Mouse (Mus musculus): ENCODE data around the gene Pp2d1. TPM values are rescaled to one million over a fixed set of nuclear protein-coding genes. Genes with fewer than 3 reads are reported as not detected.

Pp2d1 gene
- total RNA-seq, 2 experiments from 2014 or later: not detected

DNA sequence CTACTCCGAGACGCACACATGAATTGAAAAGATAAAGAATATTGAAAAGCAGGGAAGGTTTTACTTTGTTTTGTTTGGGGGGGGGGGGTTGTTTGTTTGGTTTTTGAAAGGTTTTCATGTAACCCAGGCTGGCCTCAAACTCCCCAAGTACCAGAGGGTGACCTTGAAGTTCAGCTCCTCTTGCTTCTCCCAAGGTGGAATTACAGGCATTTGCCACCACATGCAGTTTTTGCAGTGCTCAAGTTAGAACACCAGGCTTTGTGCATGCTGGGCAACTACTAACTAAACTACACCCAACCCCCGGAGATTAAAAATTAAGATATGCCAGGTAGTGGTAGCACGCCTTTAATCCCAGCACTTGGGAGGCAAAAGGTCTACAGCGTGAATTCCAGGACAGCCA, 20.4 kb upstream of the Pp2d1 start:
- TF ChIP-seq CTCF (IDR thresholded peaks at IDR 0.05): no peak
- H3K27ac ChIP-seq: no peak overlapping the region
- intact Hi-C loops (cut with DNase I): no loop called here
- DNase-seq: no peak
- H3K4me3 ChIP-seq: no peak overlapping the region

DNA sequence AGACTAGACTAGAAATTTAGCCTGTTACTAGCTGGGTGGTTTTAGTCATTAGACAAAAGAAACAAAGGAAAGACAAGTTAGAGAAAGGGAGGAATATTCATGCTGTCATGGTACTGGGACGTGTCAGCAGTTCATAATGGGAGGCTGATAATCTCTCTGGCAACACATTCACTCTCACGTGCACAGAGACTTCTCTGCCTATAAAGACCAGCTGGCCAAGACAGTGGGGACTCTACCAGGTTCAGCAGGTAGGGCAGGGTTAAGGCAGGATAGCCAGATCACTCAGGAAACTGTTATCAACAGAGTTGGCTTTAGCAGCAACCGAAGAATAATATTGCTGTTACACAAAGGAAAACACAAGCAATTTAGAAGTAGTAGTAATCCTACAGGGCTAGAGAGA, 18.2 kb upstream of the Pp2d1 start:
- TF ChIP-seq CTCF (IDR thresholded peaks at IDR 0.05): no peak
- no peak overlapping the region for H3K4me3 ChIP-seq
- H3K27ac ChIP-seq: no peak overlapping the region
- intact Hi-C loops (cut with DNase I): no loop called here
- no peak for DNase-seq

DNA sequence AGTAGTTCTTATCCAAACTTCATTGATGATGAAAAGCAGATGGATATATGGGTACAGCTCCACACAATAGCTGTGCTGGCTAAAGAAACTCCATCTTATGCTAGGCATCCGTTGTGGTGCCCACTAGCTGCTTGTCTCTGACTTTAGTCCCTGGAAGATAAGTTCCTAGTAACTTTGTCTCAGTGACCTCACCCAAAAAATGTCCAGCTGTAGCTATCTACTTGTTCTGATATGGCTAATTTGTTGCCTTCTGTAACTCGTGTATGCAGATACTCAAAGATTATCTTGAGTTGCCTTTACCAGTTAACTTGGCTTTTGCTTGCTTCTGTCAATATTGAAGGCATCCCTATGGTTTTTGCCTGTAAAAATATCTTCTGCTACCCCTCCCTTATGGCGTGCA, 15.6 kb upstream of the Pp2d1 start:
- no peak for TF ChIP-seq CTCF (IDR thresholded peaks at IDR 0.05)
- DNase-seq: no peak
- Histone ChIP-seq H3K4me3 (no peak overlapping the region), H3K27ac (no peak overlapping the region)
- intact Hi-C loops (cut with DNase I): no loop called here

DNA sequence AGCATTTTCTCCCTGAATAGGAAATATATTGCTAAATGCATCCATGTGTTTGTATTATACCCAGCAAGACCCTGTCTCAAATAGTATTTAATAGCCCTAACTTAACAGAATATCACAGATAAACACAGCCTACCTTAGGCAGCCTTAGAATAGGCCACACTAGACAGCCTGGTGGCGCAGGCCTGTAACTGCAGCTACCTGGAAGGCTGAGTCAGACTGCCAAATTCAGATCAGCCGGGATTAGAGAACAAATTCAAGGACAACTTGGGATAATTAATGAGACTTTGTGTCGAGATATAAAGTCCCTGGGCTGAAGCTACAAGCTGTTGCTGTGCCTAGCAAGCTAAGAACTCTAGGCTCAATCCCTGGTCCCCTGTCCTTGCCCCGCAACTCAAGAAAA, 14.8 kb upstream of the Pp2d1 start:
- no peak for DNase-seq
- Histone ChIP-seq H3K4me3 (no peak overlapping the region), H3K27ac (no peak overlapping the region)
- peak; percentile 42 for TF ChIP-seq CTCF (IDR thresholded peaks at IDR 0.05)
- intact Hi-C loops (cut with DNase I): no loop called here

DNA sequence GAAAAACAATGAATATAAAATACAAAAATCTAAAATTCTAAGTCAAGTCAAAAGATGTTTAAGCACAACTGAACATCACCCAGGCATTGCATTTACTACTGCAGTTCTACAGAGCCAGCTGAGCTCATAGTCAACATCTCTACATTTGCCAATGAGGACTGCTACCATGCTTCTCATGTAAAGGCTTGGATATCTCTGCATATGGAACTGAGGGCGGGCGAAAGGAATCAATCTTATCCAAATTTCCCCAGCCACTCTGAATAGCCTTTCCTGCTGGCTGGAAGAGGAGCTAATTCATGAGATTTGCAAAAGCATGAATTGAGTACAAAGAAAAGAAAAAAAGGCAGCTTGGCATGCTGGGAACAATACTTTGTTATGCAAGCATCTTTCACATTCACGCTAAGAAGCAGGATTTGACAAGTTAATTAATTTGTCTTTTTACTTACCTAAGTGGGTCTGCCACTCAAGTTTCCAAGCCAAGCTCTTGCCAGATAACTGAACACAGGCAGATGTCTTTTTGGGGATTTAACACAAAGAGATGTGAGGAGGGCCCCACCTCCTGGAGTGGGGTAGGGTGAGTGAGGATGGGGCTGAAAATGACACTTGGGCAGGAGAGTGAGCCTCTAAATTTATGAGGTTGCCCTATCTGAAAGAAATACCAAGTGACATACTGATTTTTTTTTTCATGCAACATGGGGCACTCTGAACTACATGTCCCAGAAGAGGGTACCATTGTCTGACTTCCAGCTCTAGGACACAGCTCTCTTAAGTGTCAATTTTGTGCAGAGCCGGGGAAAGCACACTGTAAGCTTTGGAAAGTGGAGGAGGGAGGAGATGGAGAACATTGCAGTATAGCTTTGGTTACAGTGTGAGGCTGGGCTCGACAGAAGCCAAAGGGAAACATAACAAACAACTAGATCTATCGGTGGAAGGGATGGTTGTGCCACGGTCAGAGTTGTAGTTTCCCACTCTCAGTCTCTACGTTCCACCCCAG, 12.4 kb upstream of the Pp2d1 start:
- Histone ChIP-seq H3K27ac (no peak overlapping the region), H3K4me3 (no peak overlapping the region)
- intact Hi-C loops (cut with DNase I): no loop called here
- DNase-seq: no peak
- TF ChIP-seq CTCF (IDR thresholded peaks at IDR 0.05): no peak

DNA sequence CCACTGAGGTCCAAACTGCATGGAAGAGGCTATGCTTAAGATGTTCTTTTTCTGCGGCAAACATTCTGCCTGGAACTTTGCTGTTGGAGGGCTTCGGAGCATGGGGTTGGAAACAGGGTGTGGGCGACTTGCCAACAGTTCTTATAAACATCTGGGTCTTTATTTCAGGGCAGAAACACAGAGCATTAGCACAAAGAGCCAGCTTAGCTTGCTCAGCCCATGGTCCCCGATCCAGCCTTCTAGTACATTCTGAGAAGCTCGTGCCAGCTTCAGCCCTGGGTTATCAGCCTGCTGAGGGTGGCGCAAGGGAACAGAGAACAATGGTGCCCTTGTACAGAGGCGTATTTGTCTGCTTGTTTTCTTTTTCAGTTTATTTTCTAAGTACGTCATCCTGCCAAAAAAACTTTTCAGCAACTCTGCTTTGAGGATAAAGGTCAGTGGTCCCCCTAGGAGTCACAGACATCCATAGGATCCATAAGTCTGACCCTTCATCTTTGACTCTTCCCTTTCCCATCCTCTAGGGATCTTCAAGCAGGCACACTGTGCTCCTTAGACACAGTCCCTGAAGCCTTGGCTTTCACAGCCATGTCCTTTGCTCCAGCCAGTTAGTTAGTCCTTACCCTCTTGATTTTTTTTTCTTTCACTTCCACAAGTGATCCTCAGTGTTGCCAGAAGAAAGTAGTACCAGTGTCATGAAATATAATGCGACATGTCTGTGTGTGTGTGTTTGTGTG, 4.5 kb upstream of the Pp2d1 start:
- intact Hi-C loops (cut with DNase I): no loop called here
- peak overlapping the region; percentile 16; the same call in 1 of the 2 replicates for H3K27ac ChIP-seq
- no peak for TF ChIP-seq CTCF (IDR thresholded peaks at IDR 0.05)

DNA sequence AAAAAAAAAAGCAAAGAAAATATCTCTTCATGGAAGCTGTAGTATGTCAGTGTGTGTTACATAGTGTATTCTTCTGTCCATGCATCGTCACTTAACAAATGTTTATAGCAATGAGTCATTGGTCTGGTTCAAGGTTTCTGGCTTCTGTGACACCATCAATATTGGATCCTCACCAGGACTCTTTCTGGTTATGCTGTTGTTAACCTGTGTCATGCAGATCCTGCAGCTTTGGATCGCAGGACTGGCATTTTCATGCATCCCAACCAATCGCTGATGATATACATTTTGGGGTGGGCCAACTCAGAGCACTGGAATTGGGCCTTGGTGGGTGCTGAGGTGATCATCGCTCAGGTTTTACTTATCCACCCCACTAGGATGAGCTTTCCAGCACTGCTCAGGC, 3.3 kb upstream of the Pp2d1 start:
- intact Hi-C loops (cut with DNase I): no loop called here
- DNase-seq: no peak
- Histone ChIP-seq H3K27ac (no peak overlapping the region), H3K4me3 (no peak overlapping the region)
- TF ChIP-seq CTCF (IDR thresholded peaks at IDR 0.05): no peak

More for the DNA sequence above, 4.5 kb upstream of the Pp2d1 start:
- DNase-seq: peak; percentile 17
- no peak overlapping the region for H3K4me3 ChIP-seq

DNA sequence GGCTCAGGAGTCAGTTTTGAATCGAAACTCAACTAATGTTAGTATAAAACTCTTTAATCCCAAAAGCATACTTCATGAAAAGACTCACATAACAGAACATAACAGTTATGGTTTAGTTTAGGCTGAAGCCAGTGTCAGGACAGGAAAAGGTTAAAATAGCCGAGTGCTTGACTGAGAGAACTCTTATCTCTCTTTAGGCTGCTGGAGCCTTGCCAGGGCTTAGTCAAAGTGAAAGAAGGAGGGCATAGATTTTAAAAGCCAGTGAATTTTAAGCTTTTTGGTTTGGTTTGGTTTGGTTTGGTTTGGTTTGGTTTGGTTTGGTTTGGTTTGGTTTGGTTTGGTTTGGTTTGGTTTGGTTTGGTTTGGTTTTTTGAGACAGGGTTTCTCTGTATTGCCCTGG, 6.8 kb downstream of the Pp2d1 start:
- TF ChIP-seq CTCF (IDR thresholded peaks at IDR 0.05): no peak
- intact Hi-C loops (cut with DNase I): no loop called here
- no peak overlapping the region for H3K4me3 ChIP-seq

DNA sequence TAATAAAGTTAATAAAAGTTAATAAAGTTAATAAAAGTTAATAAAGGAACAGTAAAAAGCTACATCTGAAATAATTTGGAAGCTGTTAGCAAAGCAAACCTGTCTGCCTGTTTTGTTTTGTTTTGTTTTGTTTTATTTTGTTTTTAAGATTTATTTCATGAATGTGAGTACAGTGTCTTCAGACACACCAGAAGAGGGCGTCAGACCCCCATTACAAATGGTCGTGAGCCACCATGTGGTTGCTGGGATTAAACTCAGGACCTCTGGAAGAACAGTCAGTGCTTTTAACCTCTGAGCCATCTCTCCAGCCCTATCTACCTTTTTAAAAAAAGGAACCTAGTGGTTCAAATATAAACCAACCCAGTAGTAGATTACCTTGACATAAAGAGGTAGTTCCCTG, 8.1 kb downstream of the Pp2d1 start:
- peak; percentile 58 for TF ChIP-seq CTCF (IDR thresholded peaks at IDR 0.05)
- intact Hi-C loops (cut with DNase I): no loop called here
- Histone ChIP-seq H3K27ac (no peak overlapping the region), H3K4me3 (no peak overlapping the region)
- DNase-seq: peak; percentile 30

More for the DNA sequence above, 6.8 kb downstream of the Pp2d1 start:
- DNase-seq: no peak
- H3K27ac ChIP-seq: no peak overlapping the region

DNA sequence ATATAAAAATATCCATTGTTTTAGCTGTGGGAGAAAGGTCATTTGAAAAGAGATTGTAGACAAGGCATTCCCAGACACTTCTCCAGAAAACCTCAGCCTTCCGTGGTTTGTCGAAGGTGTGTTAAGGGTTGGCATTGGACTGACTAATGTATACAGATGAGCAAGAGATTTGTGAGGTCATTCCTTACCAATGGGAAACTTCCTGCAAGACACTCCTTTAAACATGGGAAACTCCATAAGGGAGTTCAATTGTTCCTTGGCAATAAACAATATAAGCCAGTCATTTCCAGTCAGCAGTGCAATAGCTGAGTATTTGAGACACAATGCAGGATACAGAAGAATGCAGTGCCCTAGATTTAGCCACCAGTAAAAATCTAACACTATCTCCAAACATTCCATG, 11.2 kb downstream of the Pp2d1 start:
- intact Hi-C loops (cut with DNase I): no loop called here
- no peak overlapping the region for H3K27ac ChIP-seq
- no peak for DNase-seq
- TF ChIP-seq CTCF (IDR thresholded peaks at IDR 0.05): no peak
- no peak overlapping the region for H3K4me3 ChIP-seq

DNA sequence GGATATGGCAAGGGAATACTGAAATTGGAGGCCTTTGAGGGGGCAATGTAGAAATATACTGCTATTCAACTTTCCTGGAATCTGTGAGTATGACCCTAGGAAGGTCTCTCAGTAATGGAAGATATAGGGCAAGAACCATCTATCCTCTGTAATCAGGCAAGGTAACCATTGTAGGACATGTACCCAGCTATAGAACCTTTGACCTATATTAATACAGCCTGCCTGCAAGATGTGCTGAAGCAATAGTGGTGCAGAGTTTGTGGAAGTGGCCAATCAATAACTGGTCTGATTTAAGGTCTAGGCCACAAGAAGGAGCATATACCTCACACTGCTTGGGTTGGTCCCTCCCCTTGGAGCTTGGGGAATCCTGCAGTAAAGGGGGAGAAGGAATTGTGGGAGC, 18.7 kb downstream of the Pp2d1 start:
- DNase-seq: no peak
- H3K4me3 ChIP-seq: no peak overlapping the region
- no peak overlapping the region for H3K27ac ChIP-seq
- no peak for TF ChIP-seq CTCF (IDR thresholded peaks at IDR 0.05)
- intact Hi-C loops (cut with DNase I): no loop called here

DNA sequence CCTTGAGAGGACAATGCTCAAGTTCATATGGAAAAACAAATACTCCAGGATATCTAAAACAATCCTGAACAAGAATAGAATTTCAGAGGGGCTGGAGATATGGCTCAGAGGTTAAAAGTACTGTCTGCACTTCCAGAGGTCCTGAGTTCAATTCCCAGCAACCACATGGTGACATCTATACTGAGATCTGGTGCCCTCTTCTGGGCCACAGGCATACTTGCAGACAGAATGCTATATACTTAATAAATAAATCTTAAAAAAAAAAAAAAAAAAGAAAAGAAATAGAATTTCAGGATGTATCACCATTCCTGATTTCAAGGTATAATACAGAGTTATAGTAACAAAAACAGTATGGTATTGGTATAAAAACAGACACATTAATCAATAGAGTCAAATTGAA, 19.9 kb downstream of the Pp2d1 start:
- intact Hi-C loops (cut with DNase I): loop anchor here (10.0 kb wide), 1 partner anchor 315 kb away; no protein-coding TSS in a partner anchor
- peak; percentile 21; the same call in 1 of the 2 replicates for TF ChIP-seq CTCF (IDR thresholded peaks at IDR 0.05)
- no peak overlapping the region for H3K27ac ChIP-seq
- DNase-seq: no peak
- H3K4me3 ChIP-seq: no peak overlapping the region

All from gastrocnemius, adult 2 months (tissue).